Mouse (Mus musculus): ENCODE data around the gene Mpp4. TPM values are rescaled to one million over a fixed set of nuclear protein-coding genes. Genes with fewer than 3 reads are reported as not detected.

Gene Mpp4
- 0.20 and 0.35 TPM in 2 replicates for polyA plus RNA-seq (2016; fragmentation: Nextera tagmentation; extraction: Ambion mirVana)

DNA sequence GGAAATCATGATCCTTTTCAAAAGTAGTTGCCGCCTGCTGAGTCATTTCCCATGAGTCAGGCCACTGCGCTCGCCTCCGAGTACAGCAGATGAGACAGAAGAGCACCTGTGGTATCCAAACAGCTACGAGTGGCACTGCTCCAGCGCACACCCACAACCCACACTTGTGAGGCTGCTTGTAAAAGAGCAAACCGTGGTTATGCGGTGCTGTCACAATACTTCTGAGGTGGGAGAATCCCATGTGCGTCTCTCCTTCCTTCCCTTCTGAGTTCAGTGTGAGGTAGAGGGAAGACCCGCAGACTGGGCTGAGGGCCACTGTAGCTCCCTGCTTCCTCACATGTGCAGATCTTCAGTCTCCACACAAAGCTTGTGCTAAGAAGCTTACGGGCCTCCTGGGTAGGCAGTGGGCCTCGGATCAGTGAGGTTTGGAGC lies at the start of gene Mpp4:
TSS of gene Mpp4 (minus strand) at position 360 of the 432 bp plus-strand sequence.
- Histone ChIP-seq H3K27ac (no peak within 1 kb of the TSS), H3K9me3 (replicated peaks) (no peaks in the 10 kb centered on the region), H3K27me3 (ENCODE audit: low read depth, poor library complexity, severe bottlenecking) (no peaks in the 10 kb centered on the region), H3K36me3 (peaks cover 36% of the 10 kb centered on the region), H3K4me1 (no peaks in the 10 kb centered on the region), H3K4me3 (no peak within 1 kb of the TSS)
- 74% methylated on average over 12 of the region's 12 CpGs for WGBS
- DNase-seq (ENCODE audit: low spot score): no peak

DNA sequence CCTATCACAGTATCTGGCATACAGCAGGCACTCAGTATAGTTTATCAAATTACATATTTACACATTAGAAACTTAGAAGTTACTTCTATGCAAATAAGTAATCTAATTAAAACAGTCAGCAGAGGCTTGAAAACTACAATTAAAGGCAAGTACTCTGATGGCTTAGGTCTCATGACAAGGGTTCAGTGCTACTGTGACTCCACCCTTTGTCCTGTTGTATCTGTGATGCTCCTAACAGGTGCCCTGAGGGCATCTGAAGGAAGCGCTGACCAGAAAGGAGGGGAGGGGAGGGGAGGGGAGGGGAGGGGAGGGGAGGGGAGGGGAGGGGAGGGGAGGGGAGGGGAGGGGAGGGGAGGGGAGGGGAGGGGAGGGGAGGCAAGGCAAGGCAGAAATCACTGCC lies 49.8 kb upstream of the Mpp4 start:
- no peak overlapping the region for H3K4me3 ChIP-seq
- no peaks in the 10 kb centered on the region for H3K4me1 ChIP-seq
- no peaks in the 10 kb centered on the region for H3K27me3 ChIP-seq (ENCODE audit: low read depth, poor library complexity, severe bottlenecking)
- H3K36me3 ChIP-seq: peaks cover 29% of the 10 kb centered on the region
- no peak for DNase-seq (ENCODE audit: low spot score)
- no peaks in the 10 kb centered on the region for H3K9me3 ChIP-seq (replicated peaks)
- WGBS: no CpG with 5 or more reads among the region's 1 CpGs
- H3K27ac ChIP-seq: no peak overlapping the region

DNA sequence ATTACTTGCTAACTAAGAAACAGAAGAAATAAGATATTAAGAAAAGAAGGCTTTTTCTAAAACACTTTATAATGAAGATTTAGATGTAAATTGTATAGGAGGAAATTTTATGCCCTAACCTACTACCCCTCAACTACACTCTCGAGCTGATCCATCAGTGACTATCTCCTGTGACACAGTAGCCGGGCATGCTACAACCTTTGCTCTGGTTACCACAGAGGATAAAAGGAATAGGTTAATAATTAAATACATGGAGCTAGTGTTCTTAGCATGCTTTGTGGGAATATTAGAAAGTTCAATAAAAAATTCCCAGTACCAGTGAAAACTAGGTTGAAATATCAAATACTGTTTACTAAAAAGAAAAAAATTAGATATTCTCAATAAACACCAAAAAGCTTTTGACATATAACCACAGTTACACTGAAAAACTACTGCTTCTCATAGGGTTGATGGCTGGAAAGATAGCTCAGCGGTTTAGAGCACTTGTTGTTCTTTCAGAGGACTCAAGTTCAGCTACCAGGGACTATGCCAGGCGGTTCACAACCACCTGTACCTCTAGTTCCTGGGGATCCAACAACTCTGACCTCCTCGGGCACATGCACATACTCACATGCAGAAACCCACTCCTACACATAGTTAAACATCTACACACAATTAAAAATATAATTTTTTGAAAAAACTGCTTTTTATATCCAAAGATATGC lies 49.0 kb upstream of the Mpp4 start:
- Histone ChIP-seq H3K36me3 (peaks cover 27% of the 10 kb centered on the region), H3K27me3 (ENCODE audit: low read depth, poor library complexity, severe bottlenecking) (no peaks in the 10 kb centered on the region), H3K4me3 (no peak overlapping the region), H3K9me3 (replicated peaks) (no peaks in the 10 kb centered on the region), H3K4me1 (no peaks in the 10 kb centered on the region), H3K27ac (no peak overlapping the region)
- DNase-seq (ENCODE audit: low spot score): no peak
- 87% methylated on average over 5 of the region's 5 CpGs for WGBS

DNA sequence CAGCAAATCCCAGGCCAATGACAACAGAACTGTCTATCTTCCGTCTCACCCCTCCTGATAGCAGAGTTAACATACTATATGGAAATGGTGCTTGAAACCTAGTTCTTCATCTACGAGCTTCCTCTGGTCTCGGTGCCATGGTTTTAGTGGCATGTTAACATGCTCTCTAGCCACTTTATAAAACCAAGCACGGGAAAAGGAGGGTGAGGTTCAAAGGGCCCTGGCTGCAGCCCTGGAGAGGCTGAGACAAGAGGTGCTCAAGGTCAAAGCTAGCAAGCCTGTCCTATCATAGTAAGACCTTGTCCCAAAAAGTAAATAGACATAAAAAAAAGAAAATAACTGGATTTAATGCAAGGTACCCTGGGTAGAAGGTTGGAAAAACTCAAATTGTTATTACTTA lies 48.5 kb upstream of the Mpp4 start:
- Histone ChIP-seq H3K36me3 (peaks cover 26% of the 10 kb centered on the region), H3K9me3 (replicated peaks) (no peaks in the 10 kb centered on the region), H3K27me3 (ENCODE audit: low read depth, poor library complexity, severe bottlenecking) (no peaks in the 10 kb centered on the region), H3K4me3 (no peak overlapping the region), H3K27ac (no peak overlapping the region), H3K4me1 (no peaks in the 10 kb centered on the region)
- 87% methylated on average over 4 of the region's 4 CpGs for WGBS
- no peak for DNase-seq (ENCODE audit: low spot score)

DNA sequence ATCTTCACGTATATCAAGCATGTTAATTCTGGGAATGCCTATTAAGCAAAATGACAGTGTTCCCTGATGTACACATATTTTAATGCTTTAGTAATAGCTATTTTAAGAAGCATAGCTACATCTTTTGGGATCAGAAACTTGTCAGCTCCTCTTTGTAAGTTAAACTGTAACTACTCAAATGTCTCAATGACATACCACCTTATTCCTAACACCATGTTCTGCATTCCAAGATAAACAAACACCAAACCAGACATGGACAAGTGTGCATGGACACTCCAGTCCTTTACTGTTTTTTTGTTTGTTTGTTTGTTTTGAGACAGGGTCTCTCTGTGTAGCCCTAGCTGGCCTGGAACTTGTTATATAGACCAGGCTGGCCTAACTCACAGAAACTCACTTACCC lies 45.1 kb upstream of the Mpp4 start:
- Histone ChIP-seq H3K36me3 (peaks cover 14% of the 10 kb centered on the region), H3K9me3 (replicated peaks) (no peaks in the 10 kb centered on the region), H3K4me3 (no peak overlapping the region), H3K27me3 (ENCODE audit: low read depth, poor library complexity, severe bottlenecking) (no peaks in the 10 kb centered on the region), H3K27ac (no peak overlapping the region), H3K4me1 (no peaks in the 10 kb centered on the region)
- WGBS: 98% methylated on average over 1 of the region's 1 CpGs
- no peak for DNase-seq (ENCODE audit: low spot score)

DNA sequence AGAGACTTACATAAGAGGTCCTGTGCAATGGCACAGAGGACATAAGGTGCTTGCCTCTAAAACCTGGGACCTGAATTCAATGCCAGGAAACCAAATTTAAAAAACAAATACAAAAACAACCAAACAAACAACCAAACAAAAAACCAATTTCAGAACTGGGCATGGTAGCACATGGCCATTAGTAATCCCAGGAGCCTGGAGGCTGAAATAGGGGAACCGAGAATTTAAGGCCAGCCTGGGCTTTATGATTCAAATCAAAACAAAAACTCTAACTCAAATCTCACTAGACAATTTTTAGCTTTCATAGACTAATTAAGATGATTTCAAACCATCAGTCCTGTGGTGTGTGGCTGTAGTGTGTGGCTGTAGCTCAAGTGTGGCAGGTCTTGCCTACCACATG lies 41.3 kb upstream of the Mpp4 start:
- H3K4me3 ChIP-seq: no peak overlapping the region
- H3K27ac ChIP-seq: no peak overlapping the region

DNA sequence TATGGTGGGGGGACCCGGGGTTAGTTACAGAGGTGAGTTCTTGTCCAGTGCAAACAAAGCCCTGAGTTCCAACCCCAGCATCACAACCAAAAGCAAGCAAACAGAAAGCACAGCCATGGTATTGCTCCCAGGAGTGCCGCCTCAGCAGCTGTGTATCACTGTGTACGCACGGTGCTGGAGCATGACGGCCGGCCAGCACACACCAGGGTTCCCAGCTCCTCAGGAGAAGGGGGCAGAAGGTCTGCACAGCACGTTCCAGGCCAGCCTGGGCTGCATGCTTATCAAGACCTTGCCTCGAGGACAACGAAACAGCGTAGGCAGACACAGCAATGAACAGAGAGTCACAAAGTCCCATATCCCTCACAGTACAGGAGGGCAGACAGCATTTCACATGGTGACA lies 39.2 kb upstream of the Mpp4 start:
- H3K36me3 ChIP-seq: peaks cover 20% of the 10 kb centered on the region
- WGBS: 92% methylated on average over 10 of the region's 10 CpGs
- no peak for DNase-seq (ENCODE audit: low spot score)

More for the DNA sequence above, 41.3 kb upstream of the Mpp4 start:
- Histone ChIP-seq H3K4me1 (no peaks in the 10 kb centered on the region), H3K9me3 (replicated peaks) (no peaks in the 10 kb centered on the region), H3K27me3 (ENCODE audit: low read depth, poor library complexity, severe bottlenecking) (no peaks in the 10 kb centered on the region), H3K36me3 (peaks cover 26% of the 10 kb centered on the region)
- WGBS: 94% methylated on average over 1 of the region's 1 CpGs
- DNase-seq (ENCODE audit: low spot score): no peak

DNA sequence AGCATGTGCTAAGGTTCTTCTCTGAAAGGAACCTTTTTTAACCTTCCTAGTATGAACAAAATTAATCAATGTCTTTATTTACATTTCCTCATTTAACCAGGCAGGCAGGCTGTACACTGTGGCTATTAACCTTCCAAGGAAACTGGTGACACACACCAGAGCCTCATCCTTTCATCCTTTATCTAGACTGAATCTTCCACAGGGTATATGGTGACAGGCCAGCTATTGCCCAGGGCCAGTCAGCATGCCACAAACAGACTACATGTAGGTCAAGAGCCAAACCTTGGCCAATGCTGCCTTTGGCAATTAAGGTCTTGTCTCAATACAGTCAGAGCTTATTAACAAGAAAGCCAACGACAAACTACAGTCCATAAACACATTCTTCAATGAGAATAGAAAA lies 38.4 kb upstream of the Mpp4 start:
- no peak for DNase-seq (ENCODE audit: low spot score)
- Histone ChIP-seq H3K27me3 (ENCODE audit: low read depth, poor library complexity, severe bottlenecking) (no peaks in the 10 kb centered on the region), H3K36me3 (peaks cover 20% of the 10 kb centered on the region), H3K27ac (no peak overlapping the region), H3K4me3 (no peak overlapping the region), H3K4me1 (no peaks in the 10 kb centered on the region), H3K9me3 (replicated peaks) (no peaks in the 10 kb centered on the region)
- WGBS: 80% methylated on average over 1 of the region's 1 CpGs

More for the DNA sequence above, 39.2 kb upstream of the Mpp4 start:
- no peak overlapping the region for H3K4me3 ChIP-seq
- H3K4me1 ChIP-seq: no peaks in the 10 kb centered on the region
- no peaks in the 10 kb centered on the region for H3K9me3 ChIP-seq (replicated peaks)
- no peaks in the 10 kb centered on the region for H3K27me3 ChIP-seq (ENCODE audit: low read depth, poor library complexity, severe bottlenecking)
- no peak overlapping the region for H3K27ac ChIP-seq

DNA sequence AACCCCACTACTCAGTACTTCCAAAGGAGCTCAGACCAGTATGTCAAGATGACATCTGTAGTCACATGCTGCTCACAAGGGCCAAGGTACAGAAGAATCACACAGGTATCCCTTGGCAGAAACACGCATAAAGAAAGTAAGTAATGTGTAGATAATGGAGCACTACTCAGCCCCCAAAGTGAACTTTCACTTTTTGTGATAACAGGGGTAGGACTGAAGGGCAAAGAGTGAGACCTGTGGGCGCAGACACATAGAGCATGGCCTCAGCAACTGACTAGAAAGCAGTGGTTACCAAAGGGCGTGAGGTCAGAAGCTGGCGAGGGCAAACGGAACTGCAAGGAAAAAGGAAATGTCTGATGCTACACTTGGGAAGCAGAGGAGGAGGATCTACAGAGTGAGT lies 37.8 kb upstream of the Mpp4 start:
- WGBS: 90% methylated on average over 5 of the region's 5 CpGs
- peaks cover 22% of the 10 kb centered on the region for H3K36me3 ChIP-seq
- DNase-seq (ENCODE audit: low spot score): no peak

DNA sequence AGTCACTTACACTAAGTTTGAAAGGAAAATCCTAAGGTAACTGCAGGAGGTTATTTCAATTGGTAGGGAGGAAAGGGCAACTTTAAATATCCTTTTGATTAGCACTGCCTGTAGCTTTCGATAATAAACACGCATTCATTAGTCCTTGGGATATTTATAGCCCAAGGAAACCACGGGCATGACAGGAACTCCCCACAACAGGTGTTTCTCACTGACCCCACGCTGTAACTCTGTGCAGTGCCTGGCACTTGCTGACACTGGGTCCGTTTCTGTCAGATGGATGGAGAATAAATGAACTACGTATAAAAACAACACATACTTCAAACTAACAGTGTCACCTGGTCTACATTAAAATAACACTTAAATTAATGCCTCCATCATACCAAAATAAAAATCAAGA lies 31.8 kb upstream of the Mpp4 start:
- no peaks in the 10 kb centered on the region for H3K9me3 ChIP-seq (replicated peaks)
- H3K27ac ChIP-seq: no peak overlapping the region
- H3K36me3 ChIP-seq: peaks cover 22% of the 10 kb centered on the region
- 52% methylated on average over 6 of the region's 6 CpGs for WGBS
- H3K4me3 ChIP-seq: no peak overlapping the region
- no peak for DNase-seq (ENCODE audit: low spot score)
- H3K4me1 ChIP-seq: peaks cover 13% of the 10 kb centered on the region
- H3K27me3 ChIP-seq (ENCODE audit: low read depth, poor library complexity, severe bottlenecking): no peaks in the 10 kb centered on the region

More for the DNA sequence above, 37.8 kb upstream of the Mpp4 start:
- Histone ChIP-seq H3K27ac (no peak overlapping the region), H3K27me3 (ENCODE audit: low read depth, poor library complexity, severe bottlenecking) (no peaks in the 10 kb centered on the region), H3K9me3 (replicated peaks) (no peaks in the 10 kb centered on the region), H3K4me1 (peaks cover 2% of the 10 kb centered on the region), H3K4me3 (no peak overlapping the region)

DNA sequence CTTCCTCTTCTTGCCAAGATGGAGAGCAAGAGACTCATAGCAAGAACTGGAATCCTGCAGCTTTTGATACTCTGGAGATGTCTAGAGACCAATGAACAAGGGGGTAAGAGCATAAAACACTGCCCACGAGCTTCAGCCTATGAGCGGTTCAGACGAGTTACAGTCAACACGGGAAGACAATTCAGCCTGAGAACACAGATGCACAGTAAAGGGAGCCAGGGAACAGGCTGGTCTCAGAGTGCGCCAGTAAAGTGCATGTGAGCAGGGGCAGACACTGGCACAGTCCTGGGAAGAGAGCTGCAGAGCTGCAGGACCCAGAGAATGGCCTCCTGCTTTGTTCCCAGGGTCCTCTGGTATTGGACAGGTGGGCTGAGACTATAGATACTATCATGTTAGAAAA lies 24.6 kb upstream of the Mpp4 start:
- no peaks in the 10 kb centered on the region for H3K4me1 ChIP-seq
- H3K27me3 ChIP-seq (ENCODE audit: low read depth, poor library complexity, severe bottlenecking): no peaks in the 10 kb centered on the region
- DNase-seq (ENCODE audit: low spot score): no peak
- 89% methylated on average over 5 of the region's 5 CpGs for WGBS
- no peak overlapping the region for H3K4me3 ChIP-seq
- no peaks in the 10 kb centered on the region for H3K9me3 ChIP-seq (replicated peaks)
- peaks cover 16% of the 10 kb centered on the region for H3K36me3 ChIP-seq
- no peak overlapping the region for H3K27ac ChIP-seq

DNA sequence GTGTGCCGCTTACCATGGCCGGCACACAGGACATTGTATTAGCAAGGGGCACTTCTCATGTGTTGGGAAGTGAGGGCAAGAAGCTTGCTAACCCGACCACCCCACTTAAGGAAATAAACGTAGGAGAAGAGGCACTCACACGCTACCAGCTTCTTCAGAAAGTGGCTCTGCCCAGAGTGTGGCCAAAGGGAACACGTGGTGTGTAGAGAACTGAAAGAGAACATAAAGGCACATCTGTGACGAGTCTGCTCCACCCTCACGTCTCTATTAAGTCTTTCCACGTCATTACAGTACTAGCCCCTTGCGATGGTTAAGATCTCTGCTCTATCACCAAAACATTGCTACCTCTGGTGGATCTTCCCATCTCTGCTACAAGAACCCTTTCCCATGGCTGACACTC lies 23.1 kb upstream of the Mpp4 start:
- H3K4me1 ChIP-seq: no peaks in the 10 kb centered on the region
- peaks cover 19% of the 10 kb centered on the region for H3K36me3 ChIP-seq
- no peak for DNase-seq (ENCODE audit: low spot score)
- WGBS: 89% methylated on average over 10 of the region's 10 CpGs
- no peak overlapping the region for H3K4me3 ChIP-seq
- H3K27me3 ChIP-seq (ENCODE audit: low read depth, poor library complexity, severe bottlenecking): no peaks in the 10 kb centered on the region
- H3K27ac ChIP-seq: no peak overlapping the region
- H3K9me3 ChIP-seq (replicated peaks): no peaks in the 10 kb centered on the region

DNA sequence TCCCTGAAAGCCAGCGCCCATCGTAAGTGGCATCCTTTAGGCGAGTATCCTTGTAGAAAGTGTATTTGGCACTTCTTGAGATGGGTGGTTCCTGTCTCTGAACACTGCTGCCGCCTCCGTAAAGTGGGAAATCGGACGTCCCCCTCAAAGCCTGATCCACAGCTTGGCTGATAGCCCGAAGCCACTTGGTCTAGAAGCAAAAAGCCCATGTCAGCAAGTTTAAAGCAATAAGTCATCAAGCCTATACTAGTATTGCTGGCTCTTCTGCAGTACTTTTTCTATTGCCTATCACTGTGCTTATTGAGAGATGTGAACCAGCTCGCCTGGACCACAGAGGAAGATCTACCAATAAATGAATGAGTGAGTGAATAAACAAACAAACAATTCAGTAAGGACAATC lies 22.2 kb upstream of the Mpp4 start:
- H3K36me3 ChIP-seq: peaks cover 15% of the 10 kb centered on the region
- DNase-seq (ENCODE audit: low spot score): no peak
- no peaks in the 10 kb centered on the region for H3K27me3 ChIP-seq (ENCODE audit: low read depth, poor library complexity, severe bottlenecking)
- H3K4me3 ChIP-seq: no peak overlapping the region
- H3K4me1 ChIP-seq: no peaks in the 10 kb centered on the region
- H3K27ac ChIP-seq: no peak overlapping the region
- WGBS: 91% methylated on average over 9 of the region's 9 CpGs
- H3K9me3 ChIP-seq (replicated peaks): no peaks in the 10 kb centered on the region

DNA sequence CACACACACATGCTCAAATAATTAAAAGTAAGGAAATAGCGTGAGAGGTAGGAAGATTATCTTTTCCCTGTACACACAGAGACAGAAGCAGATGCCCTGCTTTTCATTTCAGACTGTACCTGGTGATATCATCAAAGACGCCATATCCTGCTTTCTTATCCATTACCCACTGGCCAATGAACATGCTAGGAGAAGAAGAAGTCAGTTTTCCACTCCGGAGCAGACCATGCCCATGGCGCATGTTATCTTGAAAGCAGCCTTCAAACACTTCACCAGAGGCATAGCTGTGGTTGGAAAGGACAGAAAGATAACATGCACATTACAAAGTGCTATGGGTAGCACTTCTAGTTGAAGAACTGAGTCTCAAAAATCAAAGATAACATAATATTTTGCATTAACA lies 19.9 kb upstream of the Mpp4 start:
- 92% methylated on average over 4 of the region's 4 CpGs for WGBS
- Histone ChIP-seq H3K4me1 (no peaks in the 10 kb centered on the region), H3K27ac (no peak overlapping the region), H3K9me3 (replicated peaks) (no peaks in the 10 kb centered on the region), H3K36me3 (peaks cover 33% of the 10 kb centered on the region), H3K27me3 (ENCODE audit: low read depth, poor library complexity, severe bottlenecking) (no peaks in the 10 kb centered on the region), H3K4me3 (no peak overlapping the region)
- no peak for DNase-seq (ENCODE audit: low spot score)
